Mouse (Mus musculus) frontal cortex, adult 2 months (tissue): ENCODE measurements around the gene Bcl11b. TPM values are rescaled to one million over a fixed set of nuclear protein-coding genes. Genes with fewer than 3 reads are reported as not detected.

Experiments used
- polyA plus RNA-seq: library from polyadenylated mRNA; depleted of rRNA; stranded (reverse); fragments of >200 nt; gene quantifications from 2 replicates; pipeline ENCODE4 v1.2.3, GENCODE M21; 2012; rRNA removed

Gene Bcl11b
- polyA plus RNA-seq, 1 experiment, result 43.9 TPM

Other genes starting within 250 kb of the Bcl11b start
- 101 and 117 TPM in 2 replicates for gene Setd3, start 175.7 kb upstream of the Bcl11b start, polyA plus RNA-seq
- 24.7 and 27.3 TPM in 2 replicates for gene Ccnk, start 176.0 kb upstream of the Bcl11b start, polyA plus RNA-seq